ENCODE assay signal across 7 mouse cellular contexts in genomic region chr7:127020491-127020890, GRCm38 (mm10). TPM values are rescaled to one million over a fixed set of nuclear protein-coding genes. Genes with fewer than 3 reads are reported as not detected.
DNase-seq lines count a peak whose midpoint lies in the region; ATAC-seq and TF ChIP-seq lines count a peak whose summit lies in the region.

No protein-coding gene starts in this region.

- 36% methylated on average over 5 of the region's 5 CpGs for WGBS in embryonic facial prominence, embryonic 14.5 days
- 11% methylated on average over 5 of the region's 5 CpGs for WGBS in hindbrain, postnatal 0 days
- 46% methylated on average over 5 of the region's 5 CpGs for WGBS in neural tube, embryonic 11.5 days

- H3K4me3 ChIP-seq in embryonic facial prominence, embryonic 14.5 days (ENCODE audit: low read depth, low read length), result peak overlapping the region; percentile 59
- H3K4me3 ChIP-seq in hindbrain, postnatal 0 days (ENCODE audit: low read length), result peak overlapping the region; percentile 59
- H3K4me3 ChIP-seq in neural tube, embryonic 11.5 days (ENCODE audit: low read depth, low read length), result peak overlapping the region; percentile 38

- H3K36me3 ChIP-seq in embryonic facial prominence, embryonic 14.5 days (ENCODE audit: control insufficient read depth, insufficient read depth, low read length), result peaks cover 36% of the 10 kb centered on the region
- peaks cover 20% of the 10 kb centered on the region for H3K36me3 ChIP-seq in hindbrain, postnatal 0 days (ENCODE audit: insufficient read depth, low read length)
- H3K36me3 ChIP-seq in neural tube, embryonic 11.5 days (ENCODE audit: control insufficient read depth, insufficient read depth, low read length), result peaks cover 12% of the 10 kb centered on the region

- peak overlapping the region; percentile 83 for H3K4me2 ChIP-seq in embryonic facial prominence, embryonic 14.5 days (ENCODE audit: low read depth, low read length)
- H3K4me2 ChIP-seq in hindbrain, postnatal 0 days (ENCODE audit: low read depth, low read length), result peak overlapping the region; percentile 85
- H3K4me2 ChIP-seq in neural tube, embryonic 11.5 days (ENCODE audit: low read depth), result peak overlapping the region; percentile 84

- no peaks in the 10 kb centered on the region for H3K27me3 ChIP-seq in embryonic facial prominence, embryonic 14.5 days (replicated peaks; ENCODE audit: control insufficient read depth, insufficient read depth, low read length)
- no peaks in the 10 kb centered on the region for H3K27me3 ChIP-seq in hindbrain, postnatal 0 days (ENCODE audit: insufficient read depth, low read length)
- H3K27me3 ChIP-seq in neural tube, embryonic 11.5 days (ENCODE audit: control insufficient read depth, insufficient read depth, low read length), result no peaks in the 10 kb centered on the region

- H3K9me3 ChIP-seq in embryonic facial prominence, embryonic 14.5 days (ENCODE audit: control insufficient read depth, low read length), result no peaks in the 10 kb centered on the region
- no peaks in the 10 kb centered on the region for H3K9me3 ChIP-seq in hindbrain, postnatal 0 days (ENCODE audit: low read length)
- H3K9me3 ChIP-seq in neural tube, embryonic 11.5 days (ENCODE audit: control insufficient read depth, low read length), result no peaks in the 10 kb centered on the region

- peaks cover 41% of the 10 kb centered on the region for H3K4me1 ChIP-seq in embryonic facial prominence, embryonic 14.5 days (ENCODE audit: control insufficient read depth, insufficient read depth, low read length)
- peaks cover 54% of the 10 kb centered on the region for H3K4me1 ChIP-seq in hindbrain, postnatal 0 days (ENCODE audit: insufficient read depth, low read length)
- H3K4me1 ChIP-seq in neural tube, embryonic 11.5 days (ENCODE audit: control insufficient read depth, insufficient read depth, low read length), result peaks cover 42% of the 10 kb centered on the region

- peak; percentile 38 for DNase-seq in layer of hippocampus, adult 11-12 months (ENCODE audit: low spot score)
- DNase-seq in layer of hippocampus, postnatal 25 days (ENCODE audit: extremely low spot score in 1 of 2, low spot score in 1 of 2), result no peak
- DNase-seq in embryonic facial prominence, embryonic 14.5 days (ENCODE audit: low spot score), result no peak
- no peak for DNase-seq in hindbrain, postnatal 0 days (ENCODE audit: low spot score)
- no peak for DNase-seq in neural tube, embryonic 11.5 days (ENCODE audit: low spot score)
- no peak for DNase-seq in spleen, adult 12 weeks (ENCODE audit: low spot score)

- H3K27ac ChIP-seq in embryonic facial prominence, embryonic 14.5 days (replicated peaks; ENCODE audit: low read depth, low read length), result peak overlapping the region; percentile 84
- H3K27ac ChIP-seq in hindbrain, postnatal 0 days, result peak overlapping the region; percentile 86
- no peak overlapping the region for H3K27ac ChIP-seq in neural tube, embryonic 11.5 days (ENCODE audit: low read depth, low read length)

- H3K9ac ChIP-seq in embryonic facial prominence, embryonic 14.5 days (ENCODE audit: low read depth, low read length), result peak overlapping the region; percentile 78
- H3K9ac ChIP-seq in hindbrain, postnatal 0 days (replicated peaks; ENCODE audit: low read length), result peak overlapping the region; percentile 81
- peak overlapping the region; percentile 70 for H3K9ac ChIP-seq in neural tube, embryonic 11.5 days (ENCODE audit: low read length)

- no peak for TF ChIP-seq CTCF in hindbrain, postnatal 0 days (IDR thresholded peaks at IDR 0.05; ENCODE audit: low read depth)

- ATAC-seq in embryonic facial prominence, embryonic 14.5 days (ENCODE audit: low read depth), result no peak
- no peak for ATAC-seq in hindbrain, postnatal 0 days
- no peak for ATAC-seq in neural tube, embryonic 11.5 days (ENCODE audit: insufficient read depth, low FRiP score, low TSS enrichment)
- no peak for ATAC-seq in activated CD4-positive, CD25-positive, alpha-beta regulatory T cell, adult 4 months

RNA-seq across cellular contexts. Expression of gene Gm42742, which starts 0.4 kb away (rescaled TPM):
- 10 to 100 TPM; 51.0 to 57.8 TPM for total RNA-seq in layer of hippocampus, postnatal 25 days (2021)
- polyA plus RNA-seq in embryonic facial prominence, embryonic 14.5 days (2014; fragmentation: Nextera tagmentation; extraction: Ambion mirVana), result 53.5 and 66.6 TPM in 2 replicates
- 7.1 and 40.2 TPM in 2 replicates for total RNA-seq in hindbrain, postnatal 0 days (2014; rRNA removed)
- 47.7 and 60.2 TPM in 2 replicates for polyA plus RNA-seq in hindbrain, postnatal 0 days (2015; fragmentation: Nextera tagmentation; extraction: Ambion mirVana)
- polyA plus RNA-seq in neural tube, embryonic 11.5 days (2014; fragmentation: Nextera tagmentation; extraction: Ambion mirVana), result 14.3 and 19.4 TPM in 2 replicates
- polyA plus RNA-seq in activated CD4-positive, CD25-positive, alpha-beta regulatory T cell, adult 4 months (2017; shearing (Covaris generic)), result 10 to 100 TPM; 26.4 to 31.8 TPM

RNA-seq across cellular contexts. Expression of gene Prrt2, which starts 0.5 kb away (rescaled TPM):
- total RNA-seq in layer of hippocampus, postnatal 25 days (2021), result 100 to 1,000 TPM; 226 to 235 TPM
- polyA plus RNA-seq in embryonic facial prominence, embryonic 14.5 days (2014; fragmentation: Nextera tagmentation; extraction: Ambion mirVana), result 19.5 and 21.6 TPM in 2 replicates
- 138 and 144 TPM in 2 replicates for total RNA-seq in hindbrain, postnatal 0 days (2014; rRNA removed)
- polyA plus RNA-seq in hindbrain, postnatal 0 days (2015; fragmentation: Nextera tagmentation; extraction: Ambion mirVana), result 79.0 and 99.9 TPM in 2 replicates
- polyA plus RNA-seq in neural tube, embryonic 11.5 days (2014; fragmentation: Nextera tagmentation; extraction: Ambion mirVana), result 6.2 and 6.9 TPM in 2 replicates
- polyA plus RNA-seq in activated CD4-positive, CD25-positive, alpha-beta regulatory T cell, adult 4 months (2017; shearing (Covaris generic)), result 1 to 10 TPM in 1 of 2 experiments, not detected in 1; 2.1 TPM

RNA-seq across cellular contexts. Expression of gene Pagr1a, which starts 3.3 kb away (rescaled TPM):
- 10 to 100 TPM; 20.5 to 27.7 TPM for total RNA-seq in layer of hippocampus, postnatal 25 days (2021)
- 12.8 and 30.5 TPM in 2 replicates for polyA plus RNA-seq in embryonic facial prominence, embryonic 14.5 days (2014; fragmentation: Nextera tagmentation; extraction: Ambion mirVana)
- total RNA-seq in hindbrain, postnatal 0 days (2014; rRNA removed), result 11.1 and 30.3 TPM in 2 replicates
- 31.2 and 48.6 TPM in 2 replicates for polyA plus RNA-seq in hindbrain, postnatal 0 days (2015; fragmentation: Nextera tagmentation; extraction: Ambion mirVana)
- 99.6 and 105 TPM in 2 replicates for polyA plus RNA-seq in neural tube, embryonic 11.5 days (2014; fragmentation: Nextera tagmentation; extraction: Ambion mirVana)
- polyA plus RNA-seq in activated CD4-positive, CD25-positive, alpha-beta regulatory T cell, adult 4 months (2017; shearing (Covaris generic)), result 10 to 100 TPM; 39.6 to 56.7 TPM

RNA-seq across cellular contexts. Expression of gene Pagr1b, which starts 4.2 kb away (rescaled TPM):
- not detected for total RNA-seq in layer of hippocampus, postnatal 25 days (2021)
- 0.39 TPM in 1 of 2 replicates, not detected in the other for polyA plus RNA-seq in embryonic facial prominence, embryonic 14.5 days (2014; fragmentation: Nextera tagmentation; extraction: Ambion mirVana)
- 1.2 TPM in 1 of 2 replicates, not detected in the other for total RNA-seq in hindbrain, postnatal 0 days (2014; rRNA removed)
- 0.49 and 1.5 TPM in 2 replicates for polyA plus RNA-seq in hindbrain, postnatal 0 days (2015; fragmentation: Nextera tagmentation; extraction: Ambion mirVana)
- polyA plus RNA-seq in neural tube, embryonic 11.5 days (2014; fragmentation: Nextera tagmentation; extraction: Ambion mirVana), result 1.1 TPM in 1 of 2 replicates, not detected in the other
- polyA plus RNA-seq in activated CD4-positive, CD25-positive, alpha-beta regulatory T cell, adult 4 months (2017; shearing (Covaris generic)), result not detected

RNA-seq across cellular contexts. Expression of gene Mvp, which starts 6.1 kb away (rescaled TPM):
- 1 to 10 TPM; 7.0 to 7.4 TPM for total RNA-seq in layer of hippocampus, postnatal 25 days (2021)
- 9.5 and 9.9 TPM in 2 replicates for polyA plus RNA-seq in embryonic facial prominence, embryonic 14.5 days (2014; fragmentation: Nextera tagmentation; extraction: Ambion mirVana)
- total RNA-seq in hindbrain, postnatal 0 days (2014; rRNA removed), result 6.5 and 6.9 TPM in 2 replicates
- 5.5 and 5.8 TPM in 2 replicates for polyA plus RNA-seq in hindbrain, postnatal 0 days (2015; fragmentation: Nextera tagmentation; extraction: Ambion mirVana)
- polyA plus RNA-seq in neural tube, embryonic 11.5 days (2014; fragmentation: Nextera tagmentation; extraction: Ambion mirVana), result 3.0 and 4.2 TPM in 2 replicates
- 10 to 100 TPM; 12.5 to 18.3 TPM for polyA plus RNA-seq in activated CD4-positive, CD25-positive, alpha-beta regulatory T cell, adult 4 months (2017; shearing (Covaris generic))
